ENCODE assay signal across 8 mouse cellular contexts in genomic region chr14:32076896-32077575, GRCm38 (mm10). TPM values are rescaled to one million over a fixed set of nuclear protein-coding genes. Genes with fewer than 3 reads are reported as not detected.
A peak's percentile ranks its signal among the peaks of the same experiment; 100 is the strongest.
DNase-seq lines count a peak whose midpoint lies in the region; ATAC-seq and TF ChIP-seq lines count a peak whose summit lies in the region.

No protein-coding gene starts in this region.

- no peaks in the 10 kb centered on the region for H3K9me3 ChIP-seq in heart, embryonic 12.5 days (replicated peaks)
- no peaks in the 10 kb centered on the region for H3K9me3 ChIP-seq in lung, postnatal 0 days (ENCODE audit: low read length)

- H3K36me3 ChIP-seq in heart, embryonic 12.5 days = peaks cover 15% of the 10 kb centered on the region
- H3K36me3 ChIP-seq in lung, postnatal 0 days (ENCODE audit: insufficient read depth, low read length) = peaks cover 11% of the 10 kb centered on the region

- TF ChIP-seq CTCF in lung, postnatal 0 days (IDR thresholded peaks at IDR 0.05) = peak; percentile 95

- no peak overlapping the region for H3K27ac ChIP-seq in heart, embryonic 12.5 days (ENCODE audit: poor library complexity, severe bottlenecking)
- no peak overlapping the region for H3K27ac ChIP-seq in lung, postnatal 0 days (ENCODE audit: low read length)

- no peak for TF ChIP-seq EP300 in lung, postnatal 0 days (IDR thresholded peaks at IDR 0.05)

- no peak overlapping the region for H3K4me2 ChIP-seq in heart, embryonic 12.5 days
- H3K4me2 ChIP-seq in lung, postnatal 0 days (replicated peaks; ENCODE audit: low read depth, low read length) = no peak overlapping the region

- ATAC-seq in heart, embryonic 12.5 days (ENCODE audit: insufficient number of reproducible peaks, low FRiP score) = peak; percentile 49; the same call in 1 of the 2 replicates
- ATAC-seq in lung, postnatal 0 days = peak; percentile 45; the same call in 1 of the 2 replicates

- WGBS in heart, embryonic 12.5 days = 46% methylated on average over 8 of the region's 8 CpGs
- 42% methylated on average over 8 of the region's 8 CpGs for WGBS in lung, postnatal 0 days

- DNase-seq in ES-CJ7 (ENCODE audit: low read depth, low spot score) = peak; percentile 87
- DNase-seq in adrenal gland, postnatal 25 days = peak; percentile 69
- peak; percentile 81 for DNase-seq in embryo, embryonic 9.5 days (ENCODE audit: extremely low spot score)
- peak; percentile 55 to 84 for DNase-seq in kidney, postnatal 36 days
- peak; percentile 71 for DNase-seq in lung, postnatal 0 days (ENCODE audit: low spot score)
- peak; percentile 50 for DNase-seq in retina, adult 2 months (ENCODE audit: low read depth, low spot score)
- DNase-seq in thymus, postnatal 4 days = peak; percentile 66

- H3K4me1 ChIP-seq in heart, embryonic 12.5 days (replicated peaks) = peaks cover 31% of the 10 kb centered on the region
- peaks cover 3% of the 10 kb centered on the region; the same call in 1 of the 2 replicates for H3K4me1 ChIP-seq in lung, postnatal 0 days (ENCODE audit: insufficient read depth, low read depth, low read length)

- no peak overlapping the region for H3K4me3 ChIP-seq in heart, embryonic 12.5 days
- H3K4me3 ChIP-seq in lung, postnatal 0 days (ENCODE audit: low read depth, low read length) = no peak overlapping the region

- no peak overlapping the region for H3K9ac ChIP-seq in heart, embryonic 12.5 days
- no peak overlapping the region for H3K9ac ChIP-seq in lung, postnatal 0 days (replicated peaks; ENCODE audit: low read depth)

- no peaks in the 10 kb centered on the region for H3K27me3 ChIP-seq in heart, embryonic 12.5 days (replicated peaks)
- no peaks in the 10 kb centered on the region for H3K27me3 ChIP-seq in lung, postnatal 0 days (replicated peaks; ENCODE audit: insufficient read depth, low read length)

RNA-seq across cellular contexts. Expression of gene Oxnad1, which starts 8.1 kb away (rescaled TPM):
- 37.6 and 51.6 TPM in 2 replicates for total RNA-seq in adrenal gland, postnatal 25 days (2021)
- polyA plus RNA-seq in heart, embryonic 12.5 days (2016; fragmentation: Nextera tagmentation; extraction: Ambion mirVana) = 37.9 and 40.2 TPM in 2 replicates
- polyA plus RNA-seq in lung, postnatal 0 days (2015; fragmentation: Nextera tagmentation; extraction: Ambion mirVana) = 9.1 and 12.1 TPM in 2 replicates

RNA-seq across cellular contexts. Expression of gene Dph3, which starts 8.5 kb away (rescaled TPM):
- 54.5 and 69.4 TPM in 2 replicates for total RNA-seq in adrenal gland, postnatal 25 days (2021)
- polyA plus RNA-seq in heart, embryonic 12.5 days (2016; fragmentation: Nextera tagmentation; extraction: Ambion mirVana) = 71.7 and 74.5 TPM in 2 replicates
- polyA plus RNA-seq in lung, postnatal 0 days (2015; fragmentation: Nextera tagmentation; extraction: Ambion mirVana) = 70.5 and 81.6 TPM in 2 replicates

RNA-seq across cellular contexts. Expression of gene Galnt15, which starts 48.2 kb away (rescaled TPM):
- total RNA-seq in adrenal gland, postnatal 25 days (2021) = 4.3 and 4.6 TPM in 2 replicates
- polyA plus RNA-seq in heart, embryonic 12.5 days (2016; fragmentation: Nextera tagmentation; extraction: Ambion mirVana) = 0.29 and 0.35 TPM in 2 replicates
- 0.44 and 0.73 TPM in 2 replicates for polyA plus RNA-seq in lung, postnatal 0 days (2015; fragmentation: Nextera tagmentation; extraction: Ambion mirVana)
